Mouse (Mus musculus) thymus, adult 2 months (tissue): Measurements from ENCODE around the gene Rbl2. TPM values are rescaled to one million over a fixed set of nuclear protein-coding genes. Genes with fewer than 3 reads are reported as not detected.
A peak's percentile ranks its signal among the peaks of the same experiment; 100 is the strongest.

Source experiments
- DNase-seq: peaks from one replicate; pipeline ENCODE4 v3.0.0; 2021
- H3K27ac ChIP-seq: fragments of 200-500 bp; 2 replicates; pipeline ENCODE4 v1.5.1; 2012; ENCODE audit warnings: low read length, control low read depth; ENCODE audit not compliant: control insufficient read depth, insufficient read depth
- H3K27me3 ChIP-seq: fragments of 200-500 bp; 2 replicates; pipeline ENCODE4 v1.6.1; 2012; ENCODE audit warnings: mild to moderate bottlenecking, low read length, moderate library complexity, mixed read lengths; ENCODE audit not compliant: control insufficient read depth, insufficient read depth
- H3K36me3 ChIP-seq: fragments of 200-500 bp; 2 replicates; pipeline ENCODE4 v1.6.1; 2012; ENCODE audit warnings: mild to moderate bottlenecking, low read length, moderate library complexity; ENCODE audit not compliant: control insufficient read depth, insufficient read depth
- H3K4me1 ChIP-seq: fragments of 200-500 bp; replicated peaks from 2 replicates; pipeline ENCODE4 v1.6.1; 2012; ENCODE audit warnings: low read length; ENCODE audit not compliant: control insufficient read depth, insufficient read depth
- H3K4me3 ChIP-seq: fragments of 200-500 bp; 2 replicates; pipeline ENCODE4 v1.5.1; 2012; ENCODE audit warnings: mild to moderate bottlenecking, low read length, control low read depth, moderate library complexity; ENCODE audit not compliant: control insufficient read depth, insufficient read depth
- CTCF ChIP-seq: fragments of 200-500 bp; IDR thresholded peaks from 2 replicates; pipeline ENCODE4 v1.5.1; 2012; ENCODE audit warnings: mild to moderate bottlenecking, control low read depth, low read length, moderate library complexity, borderline replicate concordance; ENCODE audit not compliant: control insufficient read depth, poor library complexity, insufficient read depth; ENCODE audit errors: extremely low read depth
- POLR2A ChIP-seq: fragments of 200-500 bp; IDR thresholded peaks from 2 replicates; pipeline ENCODE4 v1.6.1; 2012; ENCODE audit warnings: mild to moderate bottlenecking, low read length, control low read depth, moderate library complexity; ENCODE audit not compliant: control insufficient read depth, poor library complexity, insufficient read depth; ENCODE audit errors: extremely low read depth
- WGBS: fragments of 180-500 bp; shearing (Covaris S2); methylation state at CpG from one replicate; pipeline ENCODE4 v1.1.7; 2018; 5-methylcytosine and 5-hydroxymethylcytosine counted together
- polyA plus RNA-seq: library from polyadenylated mRNA; depleted of rRNA; stranded (reverse); fragments of >200 nt; gene quantifications from 2 replicates; pipeline ENCODE4 v1.2.3, GENCODE M21; 2012; rRNA removed

Gene Rbl2
- 51.6 and 52.9 TPM in 2 replicates for polyA plus RNA-seq

DNA sequence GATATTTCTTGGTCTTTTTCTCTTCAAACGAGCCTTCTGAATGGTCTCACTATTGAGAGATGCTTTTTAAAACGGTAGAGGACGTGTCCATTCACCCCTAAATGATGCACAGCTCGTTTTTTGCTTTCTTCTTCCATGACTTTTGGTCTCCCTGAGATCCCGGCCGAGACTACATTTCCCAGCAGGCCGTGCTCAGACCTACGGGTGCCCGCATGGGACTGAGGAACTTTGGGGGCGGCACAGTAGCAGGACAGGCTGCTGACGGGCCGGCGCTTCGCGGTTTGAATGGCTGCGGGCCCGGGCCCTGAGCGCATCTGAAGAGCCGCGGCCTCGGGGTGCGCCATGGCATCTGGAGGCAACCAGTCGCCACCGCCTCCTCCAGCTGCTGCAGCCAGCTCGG lies at the start of gene Rbl2:
Gene Rbl2 (plus strand): TSS at position 224 of the 400 bp plus-strand sequence.
- TF ChIP-seq POLR2A = peak; percentile 52; the same call in 1 of the 2 replicates
- 0 out of 2 replicates have a peak, but pooled peaks have one; percentile 23 for TF ChIP-seq CTCF
- Histone ChIP-seq H3K4me3 (peak within 1 kb of the TSS; percentile 93), H3K27ac (peak within 1 kb of the TSS; percentile 89), H3K27me3 (no peaks in the 10 kb centered on the region), H3K4me1 (peaks cover 17% of the 10 kb centered on the region), H3K36me3 (no peaks in the 10 kb centered on the region)
- under 1% methylated on average over 25 of the region's 25 CpGs for WGBS
- peak; percentile 98 for DNase-seq

GRCm38 (mm10) chr8:91034417-91034816 lies 35.4 kb upstream of the Rbl2 start:
- peaks cover 75% of the 10 kb centered on the region for H3K36me3 ChIP-seq

DNA sequence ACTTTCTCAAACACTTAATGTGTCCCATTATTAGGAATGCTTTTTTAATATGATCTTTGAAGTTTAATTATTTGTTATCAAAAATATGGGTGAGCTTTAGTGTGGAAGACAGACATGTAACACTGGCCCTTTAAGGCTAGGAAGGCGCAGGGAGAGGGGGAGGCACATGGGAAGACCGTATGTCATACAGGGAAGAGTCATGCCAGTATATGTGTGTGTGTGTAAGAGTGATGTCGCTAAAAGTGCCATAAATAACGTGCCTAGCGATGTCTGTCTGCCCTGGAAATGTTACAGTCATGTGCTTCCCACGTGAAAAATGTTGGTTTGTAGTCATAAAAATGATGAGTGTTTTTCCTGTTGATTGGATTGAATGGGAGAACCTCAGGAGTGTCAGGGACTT lies 33.0 kb upstream of the Rbl2 start:
- H3K36me3 ChIP-seq = peaks cover 75% of the 10 kb centered on the region
- H3K27ac ChIP-seq = no peak overlapping the region
- H3K4me1 ChIP-seq = no peaks in the 10 kb centered on the region
- no peaks in the 10 kb centered on the region for H3K27me3 ChIP-seq
- WGBS = 89% methylated on average over 6 of the region's 6 CpGs
- no peak overlapping the region for H3K4me3 ChIP-seq
- TF ChIP-seq CTCF (no peak), POLR2A (no peak)
- no peak for DNase-seq

More at GRCm38 (mm10) chr8:91034417-91034816, 35.4 kb upstream of the Rbl2 start:
- H3K27ac ChIP-seq = no peak overlapping the region
- WGBS = 95% methylated on average over 6 of the region's 6 CpGs
- no peaks in the 10 kb centered on the region for H3K27me3 ChIP-seq
- no peak overlapping the region for H3K4me3 ChIP-seq
- H3K4me1 ChIP-seq = no peaks in the 10 kb centered on the region
- TF ChIP-seq POLR2A (no peak), CTCF (no peak)
- peak; percentile 8 for DNase-seq

- H3K27ac ChIP-seq = no peak overlapping the region
- 93% methylated on average over 1 of the region's 1 CpGs for WGBS
- DNase-seq = no peak
- H3K4me3 ChIP-seq = no peak overlapping the region
- TF ChIP-seq CTCF (no peak), POLR2A (no peak)
- peaks cover 76% of the 10 kb centered on the region for H3K36me3 ChIP-seq
- no peaks in the 10 kb centered on the region for H3K4me1 ChIP-seq
- no peaks in the 10 kb centered on the region for H3K27me3 ChIP-seq
Observed at GRCm38 (mm10) chr8:91038637-91039036, 31.2 kb upstream of the Rbl2 start.

GRCm38 (mm10) chr8:91046370-91046769 lies 23.5 kb upstream of the Rbl2 start:
- TF ChIP-seq CTCF (no peak), POLR2A (no peak)
- peaks cover 49% of the 10 kb centered on the region for H3K36me3 ChIP-seq
- no peak overlapping the region for H3K4me3 ChIP-seq
- no peaks in the 10 kb centered on the region for H3K27me3 ChIP-seq
- no peak for DNase-seq
- H3K4me1 ChIP-seq = no peaks in the 10 kb centered on the region
- 91% methylated on average over 4 of the region's 4 CpGs for WGBS
- H3K27ac ChIP-seq = no peak overlapping the region

DNA sequence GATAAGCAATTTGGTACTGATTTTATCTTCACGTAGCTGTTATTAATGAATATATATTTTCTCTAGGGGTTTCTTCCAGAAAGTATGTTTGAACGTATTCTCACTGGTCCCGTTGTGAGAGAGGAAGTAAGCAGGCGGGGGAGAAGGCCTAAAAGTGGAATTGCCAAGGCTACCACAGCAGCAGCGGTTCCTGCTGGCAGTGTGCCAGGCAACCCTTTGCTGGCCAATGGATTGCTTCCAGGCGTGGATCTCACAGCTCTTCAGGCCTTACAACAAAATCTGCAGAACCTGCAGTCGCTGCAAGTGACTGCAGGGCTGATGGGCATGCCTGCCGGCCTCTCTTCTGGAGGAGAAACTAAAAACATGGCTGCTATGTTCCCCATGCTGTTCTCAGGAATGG lies 18.8 kb upstream of the Rbl2 start:
- Histone ChIP-seq H3K4me1 (no peaks in the 10 kb centered on the region), H3K27me3 (no peaks in the 10 kb centered on the region), H3K27ac (no peak overlapping the region), H3K36me3 (peaks cover 39% of the 10 kb centered on the region), H3K4me3 (no peak overlapping the region)
- TF ChIP-seq POLR2A = no peak
- 56% methylated on average over 8 of the region's 8 CpGs for WGBS
- DNase-seq = no peak

DNA sequence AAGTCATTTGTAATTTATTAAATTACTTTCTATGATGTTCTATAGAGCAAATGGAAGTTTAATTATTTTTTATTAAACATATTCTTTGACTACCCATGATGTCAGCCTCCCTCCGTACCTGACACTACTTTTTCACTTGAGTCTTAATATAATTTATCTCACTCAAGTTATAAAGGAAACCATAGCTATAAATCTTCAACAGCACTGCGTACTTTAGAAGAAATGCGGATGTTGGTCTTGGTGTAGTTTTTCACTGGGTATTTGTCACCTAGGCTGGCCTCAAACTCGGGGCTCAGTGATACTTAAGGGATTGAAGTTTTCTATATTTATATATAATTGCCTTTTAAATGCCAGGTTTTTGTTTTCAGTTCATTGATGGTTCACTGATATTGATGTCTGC lies 15.4 kb upstream of the Rbl2 start:
- H3K27me3 ChIP-seq = no peaks in the 10 kb centered on the region
- 83% methylated on average over 4 of the region's 4 CpGs for WGBS
- no peak overlapping the region for H3K4me3 ChIP-seq
- H3K4me1 ChIP-seq = no peaks in the 10 kb centered on the region
- DNase-seq = no peak
- no peak for TF ChIP-seq CTCF
- TF ChIP-seq POLR2A = no peak
- peaks cover 26% of the 10 kb centered on the region for H3K36me3 ChIP-seq
- H3K27ac ChIP-seq = no peak overlapping the region
